Mouse (Mus musculus): ENCODE data around the gene Dlx2.

Dlx2 gene

GRCm38 (mm10) chr2:71511209-71511608, 35.3 kb downstream of the Dlx2 start:
- no peak for DNase-seq (ENCODE audit: low spot score in 2 of 2)

GRCm38 (mm10) chr2:71504852-71505251, 41.7 kb downstream of the Dlx2 start:
- no peak for DNase-seq (ENCODE audit: low spot score in 2 of 2)

- DNase-seq (ENCODE audit: low spot score in 2 of 2), result peak in 1 of 2 experiments; percentile 8
Observed at GRCm38 (mm10) chr2:71499276-71500230, 47.0 kb downstream of the Dlx2 start.

- no peak for DNase-seq (ENCODE audit: low spot score in 2 of 2)
Observed at GRCm38 (mm10) chr2:71497175-71497574, 49.4 kb downstream of the Dlx2 start.

GRCm38 (mm10) chr2:71494971-71495370, 51.6 kb downstream of the Dlx2 start:
- no peak for DNase-seq (ENCODE audit: low spot score in 2 of 2)

- DNase-seq (ENCODE audit: low spot score in 2 of 2), result no peak
Observed at GRCm38 (mm10) chr2:71494503-71494902, 52.1 kb downstream of the Dlx2 start.
